Mouse (Mus musculus): ENCODE data around the gene Atxn7l2. TPM values are rescaled to one million over a fixed set of nuclear protein-coding genes. Genes with fewer than 3 reads are reported as not detected.

The Atxn7l2 gene
- polyA plus RNA-seq, 1 experiment from 2014 or later: 19.9 TPM

- no peaks in the 10 kb centered on the region for H3K9me3 ChIP-seq (ENCODE audit: control insufficient read depth, low read length)
- peak within 1 kb of the TSS; percentile 51 for H3K9ac ChIP-seq (ENCODE audit: low read depth, low read length)
- ATAC-seq (ENCODE audit: low FRiP score) (peak; percentile 91), DNase-seq (ENCODE audit: low spot score) (peak; percentile 92)
- peaks cover 14% of the 10 kb centered on the region for H3K4me1 ChIP-seq (replicated peaks; ENCODE audit: control insufficient read depth, insufficient read depth, low read length)
- peak within 1 kb of the TSS; percentile 64 for H3K4me2 ChIP-seq (replicated peaks; ENCODE audit: low read depth, low read length)
- H3K27me3 ChIP-seq (ENCODE audit: control insufficient read depth, insufficient read depth, low read length): no peaks in the 10 kb centered on the region
- 3% methylated on average over 43 of the region's 44 CpGs for WGBS
- H3K4me3 ChIP-seq (ENCODE audit: low read depth, low read length): peak within 1 kb of the TSS; percentile 59
- H3K27ac ChIP-seq (ENCODE audit: low read depth, low read length): peak within 1 kb of the TSS; percentile 82
- H3K36me3 ChIP-seq (ENCODE audit: control insufficient read depth, insufficient read depth, low read length): peaks cover 3% of the 10 kb centered on the region; the same call in 1 of the 2 replicates
Observed at GRCm38 (mm10) chr3:108200329-108201323, 10.1 kb downstream of the Atxn7l2 start, which contains the start of gene Cyb561d1. Gene Cyb561d1, minus strand, starts transcription at chr3:108201212.

- no peak for DNase-seq (ENCODE audit: low spot score)
- Histone ChIP-seq H3K9ac (ENCODE audit: low read depth, low read length) (no peak overlapping the region), H3K9me3 (ENCODE audit: control insufficient read depth, low read length) (no peaks in the 10 kb centered on the region), H3K27me3 (ENCODE audit: control insufficient read depth, insufficient read depth, low read length) (no peaks in the 10 kb centered on the region), H3K4me3 (ENCODE audit: low read depth, low read length) (no peak overlapping the region), H3K4me2 (replicated peaks; ENCODE audit: low read depth, low read length) (no peak overlapping the region), H3K4me1 (replicated peaks; ENCODE audit: control insufficient read depth, insufficient read depth, low read length) (peaks cover 14% of the 10 kb centered on the region), H3K27ac (ENCODE audit: low read depth, low read length) (no peak overlapping the region), H3K36me3 (ENCODE audit: control insufficient read depth, insufficient read depth, low read length) (no peaks in the 10 kb centered on the region)
- no peak for ATAC-seq (ENCODE audit: low FRiP score)
- 93% methylated on average over 6 of the region's 6 CpGs for WGBS
Observed at GRCm38 (mm10) chr3:108199231-108199630, 11.5 kb downstream of the Atxn7l2 start.

GRCm38 (mm10) chr3:108197066-108197497, 13.7 kb downstream of the Atxn7l2 start:
- peak overlapping the region; percentile 68 for H3K27ac ChIP-seq (ENCODE audit: low read depth, low read length)

GRCm38 (mm10) chr3:108195941-108196590, 14.7 kb downstream of the Atxn7l2 start:
- H3K9me3 ChIP-seq (ENCODE audit: control insufficient read depth, low read length): no peaks in the 10 kb centered on the region
- H3K4me2 ChIP-seq (replicated peaks; ENCODE audit: low read depth, low read length): no peak overlapping the region
- H3K9ac ChIP-seq (ENCODE audit: low read depth, low read length): peak overlapping the region; percentile 20; the same call in 1 of the 2 replicates
- H3K4me1 ChIP-seq (replicated peaks; ENCODE audit: control insufficient read depth, insufficient read depth, low read length): peaks cover 11% of the 10 kb centered on the region
- DNase-seq (ENCODE audit: low spot score) (no peak), ATAC-seq (ENCODE audit: low FRiP score) (no peak)
- 80% methylated on average over 7 of the region's 7 CpGs for WGBS
- H3K27ac ChIP-seq (ENCODE audit: low read depth, low read length): peak overlapping the region; percentile 68
- no peaks in the 10 kb centered on the region for H3K27me3 ChIP-seq (ENCODE audit: control insufficient read depth, insufficient read depth, low read length)
- no peak overlapping the region for H3K4me3 ChIP-seq (ENCODE audit: low read depth, low read length)
- H3K36me3 ChIP-seq (ENCODE audit: control insufficient read depth, insufficient read depth, low read length): no peaks in the 10 kb centered on the region

More at GRCm38 (mm10) chr3:108197066-108197497, 13.7 kb downstream of the Atxn7l2 start:
- H3K9ac ChIP-seq (ENCODE audit: low read depth, low read length): no peak overlapping the region
- no peaks in the 10 kb centered on the region for H3K9me3 ChIP-seq (ENCODE audit: control insufficient read depth, low read length)
- H3K27me3 ChIP-seq (ENCODE audit: control insufficient read depth, insufficient read depth, low read length): no peaks in the 10 kb centered on the region
- 0 out of 2 replicates have a peak overlapping the region, but pooled peaks have one; percentile 9 for H3K4me2 ChIP-seq (replicated peaks; ENCODE audit: low read depth, low read length)
- H3K4me3 ChIP-seq (ENCODE audit: low read depth, low read length): no peak overlapping the region
- 16% methylated on average over 14 of the region's 14 CpGs for WGBS
- peaks cover 14% of the 10 kb centered on the region for H3K4me1 ChIP-seq (replicated peaks; ENCODE audit: control insufficient read depth, insufficient read depth, low read length)
- ATAC-seq (ENCODE audit: low FRiP score): peak; percentile 68
- no peaks in the 10 kb centered on the region for H3K36me3 ChIP-seq (ENCODE audit: control insufficient read depth, insufficient read depth, low read length)
- DNase-seq (ENCODE audit: low spot score): peak; percentile 76

GRCm38 (mm10) chr3:108195287-108195686, 15.4 kb downstream of the Atxn7l2 start:
- DNase-seq (ENCODE audit: low spot score) (no peak), ATAC-seq (ENCODE audit: low FRiP score) (no peak)
- no peaks in the 10 kb centered on the region for H3K9me3 ChIP-seq (ENCODE audit: control insufficient read depth, low read length)
- no peaks in the 10 kb centered on the region for H3K27me3 ChIP-seq (ENCODE audit: control insufficient read depth, insufficient read depth, low read length)
- H3K4me1 ChIP-seq (replicated peaks; ENCODE audit: control insufficient read depth, insufficient read depth, low read length): peaks cover 11% of the 10 kb centered on the region
- no peak overlapping the region for H3K27ac ChIP-seq (ENCODE audit: low read depth, low read length)
- no peak overlapping the region for H3K4me2 ChIP-seq (replicated peaks; ENCODE audit: low read depth, low read length)
- no peak overlapping the region for H3K4me3 ChIP-seq (ENCODE audit: low read depth, low read length)
- 86% methylated on average over 4 of the region's 4 CpGs for WGBS
- H3K36me3 ChIP-seq (ENCODE audit: control insufficient read depth, insufficient read depth, low read length): no peaks in the 10 kb centered on the region
- H3K9ac ChIP-seq (ENCODE audit: low read depth, low read length): no peak overlapping the region

GRCm38 (mm10) chr3:108193686-108194085, 17.0 kb downstream of the Atxn7l2 start:
- Histone ChIP-seq H3K4me1 (replicated peaks; ENCODE audit: control insufficient read depth, insufficient read depth, low read length) (peaks cover 11% of the 10 kb centered on the region), H3K4me2 (replicated peaks; ENCODE audit: low read depth, low read length) (no peak overlapping the region), H3K4me3 (ENCODE audit: low read depth, low read length) (no peak overlapping the region), H3K27me3 (ENCODE audit: control insufficient read depth, insufficient read depth, low read length) (no peaks in the 10 kb centered on the region), H3K27ac (ENCODE audit: low read depth, low read length) (no peak overlapping the region), H3K9me3 (ENCODE audit: control insufficient read depth, low read length) (no peaks in the 10 kb centered on the region), H3K9ac (ENCODE audit: low read depth, low read length) (no peak overlapping the region), H3K36me3 (ENCODE audit: control insufficient read depth, insufficient read depth, low read length) (no peaks in the 10 kb centered on the region)
- WGBS: 78% methylated on average over 4 of the region's 4 CpGs
- DNase-seq (ENCODE audit: low spot score) (no peak), ATAC-seq (ENCODE audit: low FRiP score) (no peak)

- Histone ChIP-seq H3K4me1 (replicated peaks; ENCODE audit: control insufficient read depth, insufficient read depth, low read length) (no peaks in the 10 kb centered on the region; the same call in 1 of the 2 replicates), H3K27me3 (ENCODE audit: control insufficient read depth, insufficient read depth, low read length) (no peaks in the 10 kb centered on the region), H3K9me3 (ENCODE audit: control insufficient read depth, low read length) (no peaks in the 10 kb centered on the region), H3K4me2 (replicated peaks; ENCODE audit: low read depth, low read length) (no peak overlapping the region), H3K9ac (ENCODE audit: low read depth, low read length) (peak overlapping the region; percentile 7; the same call in 1 of the 2 replicates), H3K4me3 (ENCODE audit: low read depth, low read length) (no peak overlapping the region), H3K36me3 (ENCODE audit: control insufficient read depth, insufficient read depth, low read length) (no peaks in the 10 kb centered on the region), H3K27ac (ENCODE audit: low read depth, low read length) (no peak overlapping the region)
- 81% methylated on average over 5 of the region's 5 CpGs for WGBS
- no peak for DNase-seq (ENCODE audit: low spot score)
- ATAC-seq (ENCODE audit: low FRiP score): no peak
Observed at GRCm38 (mm10) chr3:108189897-108190296, 20.8 kb downstream of the Atxn7l2 start.

- ATAC-seq (ENCODE audit: low FRiP score) (no peak), DNase-seq (ENCODE audit: low spot score) (no peak)
- Histone ChIP-seq H3K4me1 (replicated peaks; ENCODE audit: control insufficient read depth, insufficient read depth, low read length) (no peaks in the 10 kb centered on the region; the same call in 1 of the 2 replicates), H3K4me2 (replicated peaks; ENCODE audit: low read depth, low read length) (no peak overlapping the region), H3K4me3 (ENCODE audit: low read depth, low read length) (no peak overlapping the region), H3K27me3 (ENCODE audit: control insufficient read depth, insufficient read depth, low read length) (no peaks in the 10 kb centered on the region), H3K36me3 (ENCODE audit: control insufficient read depth, insufficient read depth, low read length) (no peaks in the 10 kb centered on the region), H3K27ac (ENCODE audit: low read depth, low read length) (no peak overlapping the region), H3K9ac (ENCODE audit: low read depth, low read length) (no peak overlapping the region), H3K9me3 (ENCODE audit: control insufficient read depth, low read length) (no peaks in the 10 kb centered on the region)
- 71% methylated on average over 9 of the region's 9 CpGs for WGBS
Observed at GRCm38 (mm10) chr3:108188716-108189490, 21.8 kb downstream of the Atxn7l2 start.

Measured in hindbrain, embryonic 11.5 days (tissue).